Mouse (Mus musculus): ENCODE results near the gene Gabrg3.

- TF ChIP-seq CTCF (IDR thresholded peaks at IDR 0.05; ENCODE audit: low read depth, low read length): no peak
- no peak for TF ChIP-seq POLR2A (IDR thresholded peaks at IDR 0.05; ENCODE audit: extremely low read depth, insufficient read depth, low read length)
Observed at GRCm38 (mm10) chr7:56867314-56868075, 519.5 kb downstream of the Gabrg3 start.

All from liver, adult 2 months (tissue).